In the genomic region with DNA sequence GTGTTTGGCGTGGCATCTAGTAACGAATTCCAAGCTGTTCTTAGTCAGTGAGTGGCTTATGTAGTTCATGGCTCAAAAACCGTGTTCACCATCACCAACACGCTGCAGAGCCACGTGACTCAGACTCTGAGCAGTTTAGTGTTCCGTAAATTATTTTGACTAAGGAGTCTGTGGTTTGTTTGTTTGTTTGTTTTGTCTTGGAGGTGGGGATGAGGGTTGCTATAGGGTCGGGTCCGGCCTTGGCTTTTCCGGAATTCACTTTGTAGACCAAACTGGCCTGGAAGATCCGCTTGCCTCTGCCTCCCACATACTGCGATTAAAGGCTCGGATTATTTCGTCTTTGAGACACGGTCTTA, we compare ENCODE assay signal across 8 mouse cellular contexts. TPM values are rescaled to one million over a fixed set of nuclear protein-coding genes. Genes with fewer than 3 reads are reported as not detected.
DNase-seq lines count a peak whose midpoint lies in the region; ATAC-seq and TF ChIP-seq lines count a peak whose summit lies in the region.

No protein-coding gene starts in this region.

- peak overlapping the region; percentile 86 for H3K9ac ChIP-seq in limb, embryonic 11.5 days (ENCODE audit: low read length)
- H3K9ac ChIP-seq in neural tube, embryonic 14.5 days (replicated peaks; ENCODE audit: low read depth, low read length): peak overlapping the region; percentile 76

- no peak for TF ChIP-seq CTCF in cerebellum, adult 2 months (IDR thresholded peaks at IDR 0.05; ENCODE audit: borderline replicate concordance, insufficient read depth, low read depth, low read length)
- TF ChIP-seq CTCF in C2C12 (IDR thresholded peaks at IDR 0.05; ENCODE audit: control insufficient read depth, insufficient read depth, insufficient read length): no peak

- H3K36me3 ChIP-seq in C2C12 (ENCODE audit: control insufficient read depth, insufficient read depth): peaks cover 17% of the 10 kb centered on the region
- peaks cover 10% of the 10 kb centered on the region for H3K36me3 ChIP-seq in limb, embryonic 11.5 days (ENCODE audit: control insufficient read depth, insufficient read depth, low read length)
- H3K36me3 ChIP-seq in neural tube, embryonic 14.5 days (ENCODE audit: control insufficient read depth, insufficient read depth, low read length): peaks cover 12% of the 10 kb centered on the region; the same call in 1 of the 2 replicates

- TF ChIP-seq POLR2A in cerebellum, adult 2 months (IDR thresholded peaks at IDR 0.05; ENCODE audit: borderline replicate concordance, insufficient read depth, low read length): no peak

- peaks cover 69% of the 10 kb centered on the region for H3K79me2 ChIP-seq in C2C12 (ENCODE audit: control insufficient read depth, insufficient read depth)

- peaks cover 8% of the 10 kb centered on the region for H3K4me1 ChIP-seq in cerebellum, adult 2 months (ENCODE audit: control insufficient read depth, insufficient read depth, low read length)
- H3K4me1 ChIP-seq in limb, embryonic 11.5 days (ENCODE audit: control insufficient read depth, insufficient read depth, low read length): peaks cover 3% of the 10 kb centered on the region; the same call in 1 of the 2 replicates
- H3K4me1 ChIP-seq in neural tube, embryonic 14.5 days (ENCODE audit: control insufficient read depth, insufficient read depth, low read length): peaks cover 16% of the 10 kb centered on the region

- H3K79me3 ChIP-seq in C2C12 (ENCODE audit: low read depth): peaks cover 53% of the 10 kb centered on the region

- WGBS in cerebellum, adult 2 months: under 1% methylated on average over 14 of the region's 14 CpGs
- under 1% methylated on average over 14 of the region's 14 CpGs for WGBS in limb, embryonic 11.5 days
- WGBS in neural tube, embryonic 14.5 days: under 1% methylated on average over 14 of the region's 14 CpGs

- peak overlapping the region; percentile 74 for H3K4me3 ChIP-seq in cerebellum, adult 2 months (replicated peaks; ENCODE audit: insufficient read depth, low read depth, low read length)
- H3K4me3 ChIP-seq in C2C12 (ENCODE audit: insufficient read depth, poor library complexity, severe bottlenecking): peak overlapping the region; percentile 100
- peak overlapping the region; percentile 88 for H3K4me3 ChIP-seq in limb, embryonic 11.5 days (ENCODE audit: low read depth, low read length)
- peak overlapping the region; percentile 82 for H3K4me3 ChIP-seq in neural tube, embryonic 14.5 days (ENCODE audit: low read depth, low read length)

- no peak for DNase-seq in cerebellum, adult 2 months
- no peak for DNase-seq in cerebellum, adult 11 months
- no peak for DNase-seq in limb, embryonic 11.5 days (ENCODE audit: low spot score)
- DNase-seq in cerebellum, adult 18-20 months: no peak
- no peak for DNase-seq in right cerebral cortex, adult 18-20 months

- H3K4me2 ChIP-seq in limb, embryonic 11.5 days (ENCODE audit: low read depth, severe bottlenecking): peak overlapping the region; percentile 73
- H3K4me2 ChIP-seq in neural tube, embryonic 14.5 days (ENCODE audit: low read depth, low read length): peak overlapping the region; percentile 82

- no peaks in the 10 kb centered on the region for H3K9me3 ChIP-seq in limb, embryonic 11.5 days (ENCODE audit: control insufficient read depth, low read length)
- H3K9me3 ChIP-seq in neural tube, embryonic 14.5 days (ENCODE audit: control insufficient read depth, low read length): no peaks in the 10 kb centered on the region

- H3ac ChIP-seq in C2C12 (ENCODE audit: control insufficient read depth, insufficient read length, low read depth): peak overlapping the region; percentile 81

- no peak overlapping the region for H3K27ac ChIP-seq in cerebellum, adult 2 months (ENCODE audit: insufficient read depth, low read length)
- H3K27ac ChIP-seq in limb, embryonic 11.5 days (replicated peaks; ENCODE audit: low read depth, low read length): no peak overlapping the region
- peak overlapping the region; percentile 70; the same call in 1 of the 2 replicates for H3K27ac ChIP-seq in neural tube, embryonic 14.5 days (ENCODE audit: low read depth, low read length)

- H3K27me3 ChIP-seq in cerebellum, adult 2 months (ENCODE audit: control insufficient read depth, insufficient read depth, low read length): no peaks in the 10 kb centered on the region
- no peaks in the 10 kb centered on the region for H3K27me3 ChIP-seq in C2C12 (ENCODE audit: control insufficient read depth, insufficient read depth, insufficient read length)
- H3K27me3 ChIP-seq in limb, embryonic 11.5 days (ENCODE audit: control insufficient read depth, insufficient read depth, low read length): no peaks in the 10 kb centered on the region
- H3K27me3 ChIP-seq in neural tube, embryonic 14.5 days (ENCODE audit: control insufficient read depth, insufficient read depth, low read length): no peaks in the 10 kb centered on the region

- ATAC-seq in erythroid progenitor cell, adult 5-6 weeks (replicated peaks; ENCODE audit: low FRiP score, poor library complexity, severe bottlenecking): peak; percentile 28; the same call in 1 of the 2 replicates
- peak; percentile 10; the same call in 1 of the 2 replicates for ATAC-seq in limb, embryonic 11.5 days (ENCODE audit: insufficient number of reproducible peaks, low FRiP score, low TSS enrichment, low read depth)
- no peak for ATAC-seq in neural tube, embryonic 14.5 days (ENCODE audit: low read depth)

TF ChIP-seq in C2C12, 6 proteins besides CTCF, POLR2A, EP300 and RAD21:
- TF ChIP-seq CEBPB (IDR thresholded peaks at IDR 0.05; ENCODE audit: low read depth) (no peak), MAX (IDR thresholded peaks at IDR 0.05) (no peak), USF1 (IDR thresholded peaks at IDR 0.05; ENCODE audit: low read depth) (peak; percentile 83), MYOD1 (IDR thresholded peaks at IDR 0.05; ENCODE audit: control insufficient read depth, insufficient read length, low read depth) (no peak), FOSL1 (IDR thresholded peaks at IDR 0.05; ENCODE audit: insufficient read depth, low read length, poor library complexity, severe bottlenecking) (no peak), MYOG (IDR thresholded peaks at IDR 0.05; ENCODE audit: control insufficient read depth, extremely low read depth, insufficient read length) (no peak)

RNA-seq across cellular contexts. Expression of a gene that starts 0.6 kb away (rescaled TPM):
- polyA plus RNA-seq in cerebellum, adult 2 months (2012; rRNA removed): 129 and 135 TPM in 2 replicates
- polyA plus RNA-seq in C2C12 (2012; fragmentation: generic; extraction: Trizol): 90.9 TPM
- total RNA-seq in erythroid progenitor cell, adult 5-6 weeks (2015; ENCODE audit: low replicate concordance): 10.1 and 22.0 TPM in 2 replicates
- 9.0 and 10.1 TPM in 2 replicates for total RNA-seq in erythroid progenitor cell, adult 5-6 weeks (2017; ENCODE audit: low replicate concordance)
- 61.8 and 68.3 TPM in 2 replicates for polyA plus RNA-seq in limb, embryonic 11.5 days (2014; fragmentation: Nextera tagmentation; extraction: Ambion mirVana)
- 58.1 and 67.6 TPM in 2 replicates for polyA plus RNA-seq in neural tube, embryonic 14.5 days (2014; fragmentation: Nextera tagmentation; extraction: Ambion mirVana)

RNA-seq across cellular contexts. Expression of a gene that starts 0.6 kb away (rescaled TPM):
- 68.2 TPM in 2 replicates for polyA plus RNA-seq in cerebellum, adult 2 months (2012; rRNA removed)
- polyA plus RNA-seq in C2C12 (2012; fragmentation: generic; extraction: Trizol): 19.5 TPM
- total RNA-seq in erythroid progenitor cell, adult 5-6 weeks (2015; ENCODE audit: low replicate concordance): 6.7 and 10.8 TPM in 2 replicates
- total RNA-seq in erythroid progenitor cell, adult 5-6 weeks (2017; ENCODE audit: low replicate concordance): 11.6 and 24.5 TPM in 2 replicates
- 29.2 and 31.9 TPM in 2 replicates for polyA plus RNA-seq in limb, embryonic 11.5 days (2014; fragmentation: Nextera tagmentation; extraction: Ambion mirVana)
- polyA plus RNA-seq in neural tube, embryonic 14.5 days (2014; fragmentation: Nextera tagmentation; extraction: Ambion mirVana): 40.2 and 43.5 TPM in 2 replicates

RNA-seq across cellular contexts. Expression of a gene that starts 14.5 kb away (rescaled TPM):
- 7.9 and 8.2 TPM in 2 replicates for polyA plus RNA-seq in cerebellum, adult 2 months (2012; rRNA removed)
- polyA plus RNA-seq in C2C12 (2012; fragmentation: generic; extraction: Trizol): 0.05 TPM
- not detected in 2 replicates for total RNA-seq in erythroid progenitor cell, adult 5-6 weeks (2015; ENCODE audit: low replicate concordance)
- total RNA-seq in erythroid progenitor cell, adult 5-6 weeks (2017; ENCODE audit: low replicate concordance): 3.3 TPM in 1 of 2 replicates, not detected in the other
- 1.4 and 2.3 TPM in 2 replicates for polyA plus RNA-seq in limb, embryonic 11.5 days (2014; fragmentation: Nextera tagmentation; extraction: Ambion mirVana)
- 3.2 and 5.3 TPM in 2 replicates for polyA plus RNA-seq in neural tube, embryonic 14.5 days (2014; fragmentation: Nextera tagmentation; extraction: Ambion mirVana)

RNA-seq across cellular contexts. Expression of a gene that starts 17.1 kb away (rescaled TPM):
- 54.4 and 56.4 TPM in 2 replicates for polyA plus RNA-seq in cerebellum, adult 2 months (2012; rRNA removed)
- polyA plus RNA-seq in C2C12 (2012; fragmentation: generic; extraction: Trizol): 44.8 TPM
- total RNA-seq in erythroid progenitor cell, adult 5-6 weeks (2015; ENCODE audit: low replicate concordance): 13.4 and 28.8 TPM in 2 replicates
- total RNA-seq in erythroid progenitor cell, adult 5-6 weeks (2017; ENCODE audit: low replicate concordance): 3.3 and 6.5 TPM in 2 replicates
- polyA plus RNA-seq in limb, embryonic 11.5 days (2014; fragmentation: Nextera tagmentation; extraction: Ambion mirVana): 51.7 and 55.7 TPM in 2 replicates
- polyA plus RNA-seq in neural tube, embryonic 14.5 days (2014; fragmentation: Nextera tagmentation; extraction: Ambion mirVana): 48.0 and 49.7 TPM in 2 replicates

RNA-seq across cellular contexts. Expression of a gene that starts 23.8 kb away (rescaled TPM):
- polyA plus RNA-seq in cerebellum, adult 2 months (2012; rRNA removed): 11.9 and 12.5 TPM in 2 replicates
- polyA plus RNA-seq in C2C12 (2012; fragmentation: generic; extraction: Trizol): 0.06 TPM
- not detected in 2 replicates for total RNA-seq in erythroid progenitor cell, adult 5-6 weeks (2015; ENCODE audit: low replicate concordance)
- 0.51 and 0.53 TPM in 2 replicates for total RNA-seq in erythroid progenitor cell, adult 5-6 weeks (2017; ENCODE audit: low replicate concordance)
- polyA plus RNA-seq in limb, embryonic 11.5 days (2014; fragmentation: Nextera tagmentation; extraction: Ambion mirVana): 2.9 and 3.1 TPM in 2 replicates
- 2.2 and 2.8 TPM in 2 replicates for polyA plus RNA-seq in neural tube, embryonic 14.5 days (2014; fragmentation: Nextera tagmentation; extraction: Ambion mirVana)
